Mouse (Mus musculus) heart, embryonic 15.5 days (tissue): ENCODE results near the gene Atxn2l. TPM values are rescaled to one million over a fixed set of nuclear protein-coding genes. Genes with fewer than 3 reads are reported as not detected.

Experiments used
- ATAC-seq: fragments of 200-750 bp; cut with Nextera tagmentation; replicated peaks from 2 replicates; pipeline ENCODE4 v1.8.0; 2017; ENCODE audit warnings: low read depth, moderate TSS enrichment; ENCODE audit not compliant: insufficient number of reproducible peaks, insufficient read depth, low FRiP score
- H3K27ac ChIP-seq: fragments of 300-500 bp; sonication (generic); 2 replicates; pipeline ENCODE4 v1.5.1; 2015; ENCODE audit warnings: mild to moderate bottlenecking, inconsistent platforms
- H3K27me3 ChIP-seq: fragments of 300-500 bp; sonication (generic); 2 replicates; pipeline ENCODE4 v1.6.1; 2015; ENCODE audit warnings: inconsistent platforms
- H3K36me3 ChIP-seq: fragments of 300-500 bp; sonication (generic); 2 replicates; pipeline ENCODE4 v1.6.1; 2015; ENCODE audit warnings: mild to moderate bottlenecking, inconsistent platforms
- H3K4me1 ChIP-seq: fragments of 300-500 bp; sonication (generic); replicated peaks from 2 replicates; pipeline ENCODE4 v1.6.1; 2015; ENCODE audit warnings: inconsistent platforms
- H3K4me2 ChIP-seq: fragments of 300-500 bp; sonication (generic); 2 replicates; pipeline ENCODE4 v1.6.1; 2015; ENCODE audit warnings: inconsistent platforms, mild to moderate bottlenecking, moderate library complexity
- H3K4me3 ChIP-seq: fragments of 300-500 bp; sonication (generic); 2 replicates; pipeline ENCODE4 v1.5.1; 2015; ENCODE audit warnings: mild to moderate bottlenecking, inconsistent platforms
- H3K9ac ChIP-seq: fragments of 300-500 bp; sonication (generic); 2 replicates; pipeline ENCODE4 v1.6.1; 2015; ENCODE audit warnings: mild to moderate bottlenecking, inconsistent platforms
- H3K9me3 ChIP-seq: fragments of 300-500 bp; sonication (generic); replicated peaks from 2 replicates; pipeline ENCODE4 v1.6.1; 2016; ENCODE audit warnings: inconsistent platforms
- WGBS: fragments of 180-500 bp; shearing (Covaris S2); methylation state at CpG from one replicate; pipeline ENCODE4 v1.1.7; 2015; ENCODE audit warnings: mixed read lengths; 5-methylcytosine and 5-hydroxymethylcytosine counted together
- polyA plus RNA-seq: library from polyadenylated mRNA; unstranded; fragments of >200 nt; fragmentation: Nextera tagmentation; extraction: Ambion mirVana; gene quantifications from 2 replicates; pipeline ENCODE4 v1.2.1, GENCODE M21; 2015

The Atxn2l gene
- 31.0 and 42.0 TPM in 2 replicates for polyA plus RNA-seq

- Histone ChIP-seq H3K4me2 (peak within 1 kb of the TSS; percentile 85), H3K4me1 (peaks cover 16% of the 10 kb centered on the region), H3K9me3 (no peaks in the 10 kb centered on the region), H3K4me3 (peak within 1 kb of the TSS; percentile 72), H3K9ac (peak within 1 kb of the TSS; percentile 99), H3K36me3 (peaks cover 28% of the 10 kb centered on the region), H3K27ac (peak within 1 kb of the TSS; percentile 99), H3K27me3 (no peaks in the 10 kb centered on the region)
- peak; percentile 87 for ATAC-seq
- WGBS = under 1% methylated on average over 64 of the region's 72 CpGs
Observed at GRCm38 (mm10) chr7:126503273-126503878, at the start of gene Atxn2l. Gene Atxn2l (minus strand): TSS chr7:126503437.

GRCm38 (mm10) chr7:126545631-126546030 is 42.4 kb upstream of the Atxn2l start:
- Histone ChIP-seq H3K4me2 (no peak overlapping the region), H3K9ac (no peak overlapping the region), H3K9me3 (no peaks in the 10 kb centered on the region), H3K27me3 (no peaks in the 10 kb centered on the region), H3K4me1 (no peaks in the 10 kb centered on the region), H3K27ac (no peak overlapping the region), H3K4me3 (no peak overlapping the region), H3K36me3 (peaks cover 51% of the 10 kb centered on the region)
- 85% methylated on average over 2 of the region's 2 CpGs for WGBS
- no peak for ATAC-seq

DNA sequence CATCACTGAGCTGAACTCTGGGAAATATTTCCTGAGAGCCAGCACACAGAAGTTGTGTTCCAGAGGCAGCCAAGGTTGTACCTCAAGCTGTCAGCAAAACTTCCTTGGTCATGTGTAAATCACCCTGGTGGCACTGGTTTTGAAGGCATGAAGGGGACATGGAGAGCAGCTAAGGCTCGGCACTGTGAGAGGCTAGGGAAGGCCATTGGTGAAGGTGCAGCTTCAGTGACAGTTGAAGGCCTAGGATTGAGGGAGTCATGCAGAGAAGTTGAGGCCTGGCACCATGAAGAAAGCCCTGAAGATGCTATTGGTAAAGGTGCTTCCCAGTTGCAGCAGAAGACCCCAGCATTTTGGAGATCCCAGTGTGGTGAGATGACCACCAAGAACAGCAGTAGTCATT is 38.4 kb upstream of the Atxn2l start:
- no peaks in the 10 kb centered on the region for H3K4me1 ChIP-seq
- peaks cover 6% of the 10 kb centered on the region for H3K27me3 ChIP-seq
- 69% methylated on average over 1 of the region's 1 CpGs for WGBS
- no peak overlapping the region for H3K9ac ChIP-seq
- no peaks in the 10 kb centered on the region for H3K9me3 ChIP-seq
- no peak overlapping the region for H3K4me3 ChIP-seq
- no peak overlapping the region for H3K27ac ChIP-seq
- peaks cover 13% of the 10 kb centered on the region for H3K36me3 ChIP-seq
- ATAC-seq = no peak
- no peak overlapping the region for H3K4me2 ChIP-seq

- Histone ChIP-seq H3K27ac (no peak overlapping the region), H3K36me3 (no peaks in the 10 kb centered on the region), H3K4me3 (no peak overlapping the region), H3K27me3 (peaks cover 9% of the 10 kb centered on the region), H3K4me2 (no peak overlapping the region), H3K9me3 (no peaks in the 10 kb centered on the region), H3K9ac (no peak overlapping the region), H3K4me1 (no peaks in the 10 kb centered on the region; the same call in 1 of the 2 replicates)
- 68% methylated on average over 5 of the region's 5 CpGs for WGBS
- ATAC-seq = no peak
Observed at GRCm38 (mm10) chr7:126537820-126538585, 34.8 kb upstream of the Atxn2l start.

DNA sequence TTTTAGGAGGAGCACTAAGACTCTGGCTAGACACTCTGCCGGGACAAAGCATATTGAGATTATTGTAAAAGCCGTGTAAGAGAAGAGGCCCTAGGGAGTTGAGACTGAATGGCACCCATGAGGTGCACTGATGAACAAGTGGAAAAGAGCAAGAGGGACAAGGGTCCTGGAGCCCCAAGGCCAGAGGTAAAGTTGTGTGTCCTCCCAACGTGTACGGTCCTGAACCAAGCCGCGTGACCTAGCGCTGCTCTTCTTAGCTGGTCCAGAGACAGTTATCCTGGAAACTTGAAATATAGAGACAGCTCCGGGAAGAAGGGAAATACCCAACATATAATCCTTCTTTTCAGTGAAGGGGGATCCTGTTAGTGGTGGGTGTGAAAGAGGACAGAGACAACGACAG is 33.2 kb upstream of the Atxn2l start:
- ATAC-seq = no peak
- peaks cover 9% of the 10 kb centered on the region for H3K27me3 ChIP-seq
- H3K4me2 ChIP-seq = peak overlapping the region; percentile 75
- no peaks in the 10 kb centered on the region for H3K9me3 ChIP-seq
- WGBS = 57% methylated on average over 9 of the region's 9 CpGs
- H3K9ac ChIP-seq = no peak overlapping the region
- H3K4me1 ChIP-seq = no peaks in the 10 kb centered on the region; the same call in 1 of the 2 replicates
- H3K27ac ChIP-seq = no peak overlapping the region
- peak overlapping the region; percentile 48 for H3K4me3 ChIP-seq
- H3K36me3 ChIP-seq = no peaks in the 10 kb centered on the region

GRCm38 (mm10) chr7:126535766-126536165 is 32.5 kb upstream of the Atxn2l start:
- 2% methylated on average over 28 of the region's 28 CpGs for WGBS
- ATAC-seq = no peak
- H3K4me3 ChIP-seq = peak overlapping the region; percentile 48
- H3K4me1 ChIP-seq = no peaks in the 10 kb centered on the region; the same call in 1 of the 2 replicates
- no peaks in the 10 kb centered on the region for H3K9me3 ChIP-seq
- H3K27ac ChIP-seq = no peak overlapping the region
- H3K4me2 ChIP-seq = peak overlapping the region; percentile 75
- H3K9ac ChIP-seq = peak overlapping the region; percentile 48
- H3K36me3 ChIP-seq = no peaks in the 10 kb centered on the region
- H3K27me3 ChIP-seq = peaks cover 9% of the 10 kb centered on the region

- Histone ChIP-seq H3K9ac (no peak overlapping the region), H3K9me3 (no peaks in the 10 kb centered on the region), H3K4me3 (no peak overlapping the region), H3K36me3 (no peaks in the 10 kb centered on the region), H3K4me2 (no peak overlapping the region), H3K27ac (no peak overlapping the region), H3K4me1 (no peaks in the 10 kb centered on the region; the same call in 1 of the 2 replicates), H3K27me3 (peaks cover 9% of the 10 kb centered on the region)
- 63% methylated on average over 1 of the region's 1 CpGs for WGBS
- no peak for ATAC-seq
Observed at GRCm38 (mm10) chr7:126533434-126533833, 30.2 kb upstream of the Atxn2l start.

- no peak overlapping the region for H3K9ac ChIP-seq
- WGBS = 19% methylated on average over 1 of the region's 1 CpGs
- ATAC-seq = no peak
Observed at GRCm38 (mm10) chr7:126528166-126528577, 24.9 kb upstream of the Atxn2l start.

DNA sequence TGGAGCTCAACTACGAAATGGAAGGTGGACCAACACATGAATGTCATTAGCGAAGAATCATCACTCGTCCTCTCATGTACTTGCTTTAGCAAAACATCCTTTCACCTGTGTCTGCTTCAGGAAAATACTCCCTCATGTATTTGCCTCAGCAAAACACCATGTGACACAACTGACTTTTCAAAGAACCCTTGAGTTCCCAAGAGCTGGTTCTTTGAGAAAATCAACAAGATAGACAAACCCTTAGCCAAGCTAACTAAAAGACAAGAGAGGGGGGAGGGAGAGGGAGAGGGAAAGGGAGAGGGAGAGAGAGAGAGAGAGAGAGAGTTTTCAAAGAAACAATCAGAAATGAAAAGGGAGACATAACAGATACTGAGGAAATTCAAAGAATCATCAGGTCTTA is 20.1 kb upstream of the Atxn2l start:
- 72% methylated on average over 3 of the region's 3 CpGs for WGBS
- H3K4me2 ChIP-seq = no peak overlapping the region
- no peak for ATAC-seq

More at GRCm38 (mm10) chr7:126528166-126528577, 24.9 kb upstream of the Atxn2l start:
- no peaks in the 10 kb centered on the region; the same call in 1 of the 2 replicates for H3K27me3 ChIP-seq
- no peak overlapping the region for H3K4me2 ChIP-seq
- no peaks in the 10 kb centered on the region for H3K4me1 ChIP-seq
- no peaks in the 10 kb centered on the region for H3K36me3 ChIP-seq
- H3K4me3 ChIP-seq = no peak overlapping the region
- no peak overlapping the region for H3K27ac ChIP-seq
- no peaks in the 10 kb centered on the region for H3K9me3 ChIP-seq

GRCm38 (mm10) chr7:126519513-126519912 is 16.3 kb upstream of the Atxn2l start:
- H3K9me3 ChIP-seq = no peaks in the 10 kb centered on the region
- peaks cover 5% of the 10 kb centered on the region; the same call in 1 of the 2 replicates for H3K27me3 ChIP-seq
- ATAC-seq = no peak
- no peak overlapping the region for H3K27ac ChIP-seq
- 51% methylated on average over 2 of the region's 2 CpGs for WGBS
- H3K4me1 ChIP-seq = no peaks in the 10 kb centered on the region
- H3K9ac ChIP-seq = no peak overlapping the region
- H3K4me3 ChIP-seq = no peak overlapping the region
- no peak overlapping the region for H3K4me2 ChIP-seq
- no peaks in the 10 kb centered on the region for H3K36me3 ChIP-seq

More for the DNA sequence above, 20.1 kb upstream of the Atxn2l start:
- H3K4me1 ChIP-seq = no peaks in the 10 kb centered on the region
- H3K27me3 ChIP-seq = peaks cover 5% of the 10 kb centered on the region; the same call in 1 of the 2 replicates
- no peak overlapping the region for H3K27ac ChIP-seq
- no peak overlapping the region for H3K4me3 ChIP-seq
- H3K9me3 ChIP-seq = no peaks in the 10 kb centered on the region
- H3K9ac ChIP-seq = no peak overlapping the region
- no peaks in the 10 kb centered on the region for H3K36me3 ChIP-seq

- Histone ChIP-seq H3K4me3 (no peak overlapping the region), H3K4me2 (no peak overlapping the region), H3K9me3 (no peaks in the 10 kb centered on the region), H3K9ac (no peak overlapping the region), H3K36me3 (no peaks in the 10 kb centered on the region), H3K27me3 (0 out of 2 replicates have a peak, but pooled peaks cover 5% of the 10 kb centered on the region), H3K4me1 (no peaks in the 10 kb centered on the region), H3K27ac (no peak overlapping the region)
- 84% methylated on average over 5 of the region's 5 CpGs for WGBS
- ATAC-seq = no peak
Observed at GRCm38 (mm10) chr7:126518261-126518941, 15.2 kb upstream of the Atxn2l start.
